Mouse (Mus musculus) forelimb bud, embryonic 11.5 days (tissue): ENCODE results near the gene Pilra.

Source experiments
- DNase-seq: peaks from one replicate; pipeline ENCODE4 v3.0.0-alpha.2; 2012; ENCODE audit warnings: low read depth, low spot score

The Pilra gene

DNA sequence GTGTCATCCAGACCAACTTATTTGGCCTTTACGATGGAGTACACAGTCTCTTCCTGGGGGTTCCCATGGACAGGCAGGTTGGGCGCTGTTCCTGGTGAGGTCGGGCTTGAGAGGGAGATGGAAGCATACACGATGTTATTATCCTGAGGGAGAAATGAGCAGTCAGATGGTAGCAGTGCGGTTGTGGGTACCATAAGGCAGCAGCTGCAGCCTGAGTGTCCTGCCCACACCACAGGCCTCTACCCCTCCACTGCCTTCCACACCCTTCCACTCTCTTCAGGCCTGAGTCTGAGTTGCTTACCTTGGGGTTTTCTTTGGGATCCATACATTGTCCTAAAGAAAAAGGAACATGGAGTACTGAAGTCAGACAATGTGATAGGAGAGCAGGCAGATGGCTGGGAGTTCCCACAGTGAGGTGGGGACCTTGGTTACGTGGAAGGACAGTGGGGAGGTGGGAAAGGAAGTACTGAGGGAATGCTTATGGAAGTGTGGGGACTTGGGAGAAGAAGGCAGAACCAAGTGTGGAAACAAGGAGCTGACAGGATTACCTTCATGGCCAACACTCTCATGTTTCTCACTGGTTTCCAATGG is 12.5 kb downstream of the Pilra start:
- DNase-seq = no peak

DNA sequence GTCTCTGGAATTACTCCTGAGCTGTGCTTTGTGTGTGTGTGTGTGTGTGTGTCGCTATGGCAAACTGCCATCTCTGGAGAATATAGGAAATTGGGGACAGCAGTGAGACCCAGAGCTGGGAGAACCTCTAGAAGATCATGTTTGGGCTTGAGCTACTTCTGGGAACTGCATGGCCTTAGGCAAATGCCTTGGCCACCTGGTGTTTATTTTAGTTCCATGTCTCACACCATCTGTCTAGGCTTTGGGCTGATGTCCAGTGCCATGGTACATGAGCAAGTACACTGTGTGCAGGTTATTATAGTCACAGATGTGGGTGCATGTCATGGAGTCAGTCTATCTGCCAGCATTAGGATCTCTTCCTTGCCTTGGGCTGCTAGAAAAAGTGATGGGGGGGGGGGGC is 13.5 kb downstream of the Pilra start:
- DNase-seq = no peak

DNA sequence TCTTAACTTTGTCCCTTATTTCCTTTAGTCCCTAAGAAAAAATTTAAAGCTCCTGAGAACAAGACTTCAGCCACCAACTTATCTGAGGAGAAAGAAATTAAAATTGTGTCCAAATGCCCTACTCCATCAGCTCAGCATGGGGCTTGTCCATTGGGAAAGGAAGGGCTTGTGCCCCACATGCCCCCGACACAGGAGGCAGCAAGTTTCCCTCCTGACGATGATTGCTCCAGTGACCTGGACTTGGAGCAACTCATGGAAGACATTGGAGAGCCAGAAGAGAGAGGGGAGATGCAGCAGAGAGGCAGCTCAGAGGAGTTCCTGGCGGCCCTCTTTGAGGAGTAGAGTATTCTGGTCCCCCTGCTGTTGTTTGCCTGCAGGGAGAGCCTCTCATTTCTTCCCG is 14.0 kb downstream of the Pilra start:
- no peak for DNase-seq

DNA sequence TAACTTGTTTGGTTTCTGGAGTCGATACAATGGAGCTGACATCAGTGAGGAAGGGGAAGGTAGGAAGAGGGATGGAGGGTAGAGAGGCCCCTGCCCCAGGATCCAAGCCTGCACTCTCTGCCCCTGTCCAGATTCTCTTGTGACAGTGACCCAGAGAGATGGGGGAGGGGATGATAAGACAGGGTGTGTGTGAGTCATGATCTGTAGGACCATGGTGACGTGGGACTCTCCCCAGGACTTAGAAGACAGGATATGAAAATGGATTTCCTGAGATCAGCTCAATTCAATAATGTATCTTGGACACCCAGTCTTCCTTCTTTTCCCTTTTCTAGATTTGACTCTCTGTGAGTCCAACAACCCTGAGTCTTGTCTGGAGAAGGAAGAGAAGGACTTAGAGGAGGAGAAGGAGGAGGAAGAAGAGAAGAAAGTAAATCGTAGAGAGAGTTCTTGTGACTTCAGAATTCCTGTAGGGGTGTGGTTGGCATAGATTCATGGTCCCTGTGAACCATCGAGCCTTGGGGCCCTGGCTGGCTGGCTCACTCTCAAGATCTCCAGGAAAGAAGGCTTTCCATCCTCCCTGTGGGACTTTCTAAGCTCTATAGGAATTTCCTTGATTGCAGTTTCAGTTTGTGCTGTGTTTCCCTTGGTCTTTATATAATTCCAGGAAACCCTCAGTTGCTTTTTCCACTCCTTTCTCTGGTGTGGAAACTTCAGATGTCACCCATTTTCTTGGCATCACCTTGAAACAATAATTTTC is 18.4 kb downstream of the Pilra start:
- no peak for DNase-seq

DNA sequence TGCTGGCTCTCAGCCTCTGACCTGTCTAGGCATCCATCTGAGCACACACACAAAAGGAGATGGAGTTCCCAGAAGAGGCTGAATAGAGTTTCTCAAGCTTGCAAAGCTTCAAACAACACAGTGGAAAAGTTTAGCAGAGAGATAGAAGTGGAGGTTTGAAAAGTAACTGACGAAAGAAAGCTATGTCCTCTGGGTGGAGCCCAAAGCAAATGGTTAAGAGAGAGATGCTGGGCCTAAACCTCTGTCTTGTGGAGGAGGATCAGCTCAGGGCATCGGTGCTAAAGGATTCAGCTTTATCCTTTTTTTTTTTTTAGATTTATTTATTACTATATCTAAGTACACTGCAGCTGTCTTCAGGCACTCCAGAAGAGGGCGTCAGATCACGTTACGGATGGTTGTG is 27.8 kb downstream of the Pilra start:
- DNase-seq = no peak

DNA sequence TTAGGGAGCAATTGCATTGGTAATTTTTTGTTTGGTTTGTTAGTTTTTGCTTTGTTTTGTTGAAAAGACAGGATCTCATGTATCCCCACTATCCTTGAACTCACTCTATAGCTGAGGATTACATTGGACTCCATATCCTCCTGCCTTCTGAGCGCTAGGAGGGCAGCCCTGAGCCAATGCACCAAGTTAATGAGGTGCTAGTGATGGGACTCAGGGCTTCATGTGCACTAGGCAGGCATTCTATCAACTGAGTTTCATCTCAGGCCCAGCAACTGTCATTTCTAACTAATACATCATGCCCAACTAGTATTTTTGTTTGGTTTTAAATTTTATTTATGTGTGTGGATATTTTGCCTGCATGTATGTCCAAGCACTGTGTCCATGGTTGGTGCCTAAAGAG is 29.9 kb downstream of the Pilra start:
- DNase-seq = no peak

DNA sequence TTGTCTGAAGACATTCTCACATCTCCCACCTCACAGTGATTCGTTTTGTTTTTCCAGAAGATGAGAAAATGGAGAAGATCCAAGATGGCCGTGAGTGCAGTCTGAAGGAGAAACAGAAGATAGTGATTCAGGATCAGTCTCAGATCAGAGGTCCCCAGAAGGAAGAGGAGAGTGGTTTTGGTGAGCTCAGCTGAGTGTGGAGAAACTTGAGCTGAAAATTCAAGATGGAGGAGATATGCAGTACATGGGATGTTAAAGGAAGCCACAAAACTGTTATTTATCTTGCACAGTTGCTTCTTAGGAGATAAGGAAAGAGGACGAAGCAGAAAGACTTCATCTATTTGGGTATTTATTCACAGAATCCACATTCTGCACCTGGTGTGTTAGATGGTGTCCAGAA is 35.2 kb downstream of the Pilra start:
- DNase-seq = no peak

DNA sequence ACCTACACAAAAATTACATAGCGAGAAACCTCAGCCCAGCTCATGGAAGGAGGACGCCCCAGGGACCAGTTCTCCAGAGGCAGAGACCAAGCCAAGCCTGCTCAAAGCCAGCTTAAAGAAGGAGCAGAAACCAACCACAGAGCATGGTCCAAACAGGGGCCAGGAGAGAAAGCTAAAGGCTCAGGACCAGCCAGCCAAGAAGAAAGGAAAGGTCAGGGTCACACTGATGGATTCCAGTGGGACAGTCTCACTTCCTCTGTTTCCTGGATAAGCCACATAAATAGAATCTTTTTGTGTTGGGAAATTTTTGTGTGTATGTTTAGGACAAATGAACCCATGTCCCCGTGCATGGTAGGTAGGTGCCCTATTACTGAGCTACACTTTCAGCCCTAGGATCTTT is 39.5 kb downstream of the Pilra start:
- DNase-seq = no peak

DNA sequence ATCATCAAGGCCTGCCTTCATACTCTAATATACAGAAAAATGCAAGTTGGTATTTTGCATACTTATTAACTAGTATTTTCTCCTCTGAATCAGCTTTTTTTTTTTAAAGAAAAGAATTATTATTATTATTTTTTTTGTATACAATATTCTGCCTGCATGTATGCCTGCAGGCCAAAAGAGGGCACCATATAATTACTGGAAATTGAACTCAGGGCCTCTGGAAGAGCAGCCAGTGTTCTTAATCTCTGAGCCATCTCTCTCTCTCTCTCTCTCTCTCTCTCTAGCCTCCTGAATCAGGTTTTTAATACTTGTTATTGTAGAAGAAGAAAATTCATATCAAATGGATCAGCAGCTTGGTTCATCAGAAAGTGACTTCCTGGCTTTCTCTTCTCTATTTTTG is 44.5 kb downstream of the Pilra start:
- DNase-seq = no peak

DNA sequence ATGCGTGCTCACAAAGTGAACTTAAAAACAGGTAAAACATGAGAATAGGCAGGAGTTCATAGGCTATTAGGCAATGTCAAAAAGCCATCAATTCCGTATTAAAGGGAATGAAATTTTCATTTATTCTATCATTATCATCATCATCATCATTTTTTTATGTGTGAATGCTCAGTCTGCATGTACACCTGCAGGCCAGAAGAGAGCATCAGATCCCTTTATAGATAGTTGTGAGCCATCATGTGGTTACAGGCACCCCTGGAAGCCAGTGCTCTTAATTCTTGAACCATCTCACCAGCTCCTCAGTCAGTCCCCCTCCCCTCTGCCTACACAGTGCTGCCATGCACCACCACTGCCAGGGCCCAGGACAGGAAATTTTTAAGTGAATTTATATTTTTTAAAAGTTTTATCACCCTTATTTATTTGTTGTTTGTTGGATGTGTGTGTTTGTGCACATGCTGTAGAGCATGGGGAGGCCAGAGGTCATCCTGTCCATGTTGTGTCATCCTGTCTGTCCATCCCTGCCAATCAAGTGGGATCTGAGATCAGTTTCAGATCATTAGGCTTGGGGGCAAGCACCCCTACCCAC is 47.0 kb downstream of the Pilra start:
- no peak for DNase-seq

DNA sequence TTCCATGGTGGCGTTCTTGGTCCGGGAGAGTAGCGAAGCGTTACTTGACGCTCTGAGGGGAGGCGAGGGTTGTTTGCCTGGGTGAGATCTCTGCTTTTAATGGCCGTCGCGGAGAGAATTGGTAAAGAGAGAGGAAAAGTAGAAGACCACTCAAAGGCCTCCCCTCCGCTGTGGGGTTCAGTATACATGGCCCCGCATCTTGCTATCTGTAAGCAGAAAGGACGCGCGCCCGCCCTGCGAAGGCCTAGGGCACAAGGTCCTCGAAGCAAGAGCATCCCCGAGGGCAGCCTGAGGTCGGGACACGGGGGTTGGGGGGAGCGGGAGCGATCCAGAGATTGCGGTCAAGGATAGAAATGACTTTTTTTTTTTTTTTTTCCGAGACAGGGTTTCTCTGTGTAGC is 47.9 kb downstream of the Pilra start:
- no peak for DNase-seq

DNA sequence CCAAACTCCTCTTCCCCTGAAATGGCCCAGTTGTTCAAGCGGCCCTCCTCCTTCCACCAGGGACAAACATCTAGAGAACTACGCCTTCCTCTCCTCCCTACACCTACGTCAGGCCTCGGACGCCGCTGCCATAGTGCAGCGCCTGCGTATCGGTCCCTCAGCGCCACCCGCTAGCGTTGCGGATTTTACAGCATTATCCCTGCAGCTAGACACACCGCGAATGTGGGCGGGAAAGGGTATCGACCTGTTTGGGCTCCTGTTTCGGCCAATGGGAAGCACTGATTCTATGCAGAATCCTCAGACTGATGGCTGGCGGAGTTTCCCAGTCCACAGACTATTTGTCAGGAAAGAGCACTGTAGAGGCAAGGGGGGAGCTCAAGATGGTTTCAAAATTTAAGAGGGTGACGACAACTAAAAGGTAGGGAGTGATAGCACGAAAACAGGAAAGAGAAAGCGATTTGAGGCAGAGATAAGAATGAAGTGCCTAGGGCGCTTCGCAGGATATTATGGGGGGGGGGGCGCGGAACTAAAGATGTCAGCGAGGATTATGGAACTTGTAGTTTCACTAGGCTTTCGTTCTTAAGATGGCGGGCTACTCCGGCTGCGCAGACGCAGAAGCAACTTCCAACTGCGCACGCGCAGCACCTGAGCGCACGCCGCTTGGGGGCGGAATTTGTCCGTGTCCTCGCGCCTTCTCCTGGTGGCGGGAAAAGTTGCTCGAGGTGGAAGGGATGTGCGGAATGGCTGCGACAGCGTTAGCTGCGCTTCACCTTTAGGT is 48.7 kb downstream of the Pilra start, which contains the start of the genes Mepce and Zcwpw1:
Mepce (minus strand) TSS at position 505 of the 778 bp plus-strand sequence.
Zcwpw1 (plus strand) TSS at position 648 of the 778 bp plus-strand sequence.
- peak; percentile 99 for DNase-seq

DNA sequence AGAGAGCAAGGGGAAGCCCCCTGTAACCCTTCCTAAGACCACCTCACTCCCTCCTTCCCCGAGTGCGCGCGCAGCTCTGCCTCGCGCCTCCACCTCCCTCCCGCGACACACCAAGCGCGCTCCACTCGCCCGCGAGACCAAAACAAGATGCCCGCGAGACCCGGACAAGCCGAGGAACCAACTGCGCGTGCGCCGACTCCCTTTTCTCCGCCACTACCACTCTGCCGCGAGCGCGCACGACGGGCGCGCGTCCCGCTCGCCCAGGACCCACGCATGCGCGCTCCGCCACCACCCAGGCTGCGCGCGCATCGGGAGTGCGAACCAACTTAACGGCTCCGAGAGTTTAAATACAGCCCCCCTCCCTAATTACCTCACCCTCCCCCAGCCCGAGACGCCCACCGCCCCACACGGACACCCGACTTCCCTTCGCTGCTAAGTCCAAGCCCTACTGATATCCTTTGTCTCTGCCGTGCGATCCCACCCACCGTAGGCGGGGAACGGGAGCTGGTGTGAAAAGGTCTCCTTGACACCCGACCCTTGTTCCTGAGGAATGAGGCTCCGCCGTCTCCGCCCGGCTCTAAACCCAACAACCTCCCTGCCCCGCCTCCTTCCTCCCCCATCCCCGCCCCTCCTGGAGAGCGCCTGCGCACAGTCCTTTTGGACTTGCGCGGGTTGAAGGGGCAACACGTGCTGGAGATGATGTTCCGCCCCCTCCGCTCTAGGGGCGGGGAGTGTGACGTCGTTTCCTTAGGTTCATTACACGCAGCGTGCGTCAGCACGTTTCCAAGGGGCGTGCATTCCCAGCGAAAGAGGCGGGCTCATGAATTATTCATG is 49.8 kb downstream of the Pilra start:
- peak; percentile 100 for DNase-seq

DNA sequence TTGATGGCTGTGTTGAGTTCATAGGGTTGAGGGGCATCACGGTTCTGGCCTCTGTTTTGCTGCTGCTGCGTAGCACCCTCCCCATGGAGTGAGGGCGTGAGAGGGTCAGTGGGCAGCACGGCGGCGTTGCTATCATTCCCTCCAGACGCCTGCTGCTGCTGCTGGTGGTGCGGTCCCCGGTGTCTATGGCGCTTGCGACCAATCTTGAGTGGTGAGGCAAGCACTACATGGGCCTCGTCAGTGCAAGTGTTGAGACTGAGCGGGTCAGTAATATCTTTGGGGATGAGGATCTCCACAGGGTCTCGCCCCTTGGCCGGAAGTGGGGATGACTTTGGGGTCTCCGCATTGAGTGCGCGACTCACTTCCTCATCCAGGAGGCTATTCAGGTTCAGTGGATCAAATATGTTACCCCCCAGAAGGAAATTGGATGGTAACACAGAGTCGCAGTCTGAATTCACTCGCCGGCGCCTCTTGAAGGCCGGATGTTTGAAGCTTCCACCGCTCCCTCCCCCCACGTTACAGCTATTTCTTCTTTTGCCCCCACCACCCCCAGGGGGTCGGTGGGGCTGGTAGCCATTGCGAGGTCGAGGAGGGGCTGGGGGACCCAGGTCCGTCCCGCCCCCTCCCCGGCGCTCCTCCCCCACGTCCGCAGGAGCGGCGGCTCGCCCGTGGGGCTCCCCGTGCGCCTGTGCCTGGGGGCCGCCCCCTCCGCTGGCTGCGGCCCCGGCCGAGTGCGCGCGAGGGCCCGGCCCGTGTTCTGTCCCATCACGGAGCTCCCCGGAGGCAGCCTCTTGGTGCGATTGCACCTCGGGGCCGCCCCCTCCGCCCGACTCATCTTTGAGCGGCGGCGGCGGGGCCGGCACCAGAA is 50.7 kb downstream of the Pilra start:
- DNase-seq = no peak

DNA sequence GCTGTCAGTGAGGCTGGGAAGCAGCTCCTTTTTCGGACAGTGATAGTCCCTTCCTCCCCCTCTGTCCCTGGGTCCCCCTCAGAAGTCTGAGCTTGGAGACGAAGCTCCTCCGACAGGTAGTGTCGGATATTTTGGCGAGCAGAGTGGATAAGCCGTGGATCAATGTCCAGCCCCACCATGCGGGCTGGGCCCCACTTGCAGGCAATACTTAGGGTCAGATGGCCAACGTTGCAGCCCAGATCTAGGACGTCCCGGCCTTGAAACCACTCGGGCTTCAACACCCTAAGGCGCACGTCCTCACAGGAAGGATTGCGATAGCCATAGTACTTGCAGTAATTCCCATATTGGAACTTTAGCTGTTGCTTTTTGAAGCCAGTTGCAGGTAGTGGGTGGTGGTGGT is 51.5 kb downstream of the Pilra start:
- DNase-seq = no peak

DNA sequence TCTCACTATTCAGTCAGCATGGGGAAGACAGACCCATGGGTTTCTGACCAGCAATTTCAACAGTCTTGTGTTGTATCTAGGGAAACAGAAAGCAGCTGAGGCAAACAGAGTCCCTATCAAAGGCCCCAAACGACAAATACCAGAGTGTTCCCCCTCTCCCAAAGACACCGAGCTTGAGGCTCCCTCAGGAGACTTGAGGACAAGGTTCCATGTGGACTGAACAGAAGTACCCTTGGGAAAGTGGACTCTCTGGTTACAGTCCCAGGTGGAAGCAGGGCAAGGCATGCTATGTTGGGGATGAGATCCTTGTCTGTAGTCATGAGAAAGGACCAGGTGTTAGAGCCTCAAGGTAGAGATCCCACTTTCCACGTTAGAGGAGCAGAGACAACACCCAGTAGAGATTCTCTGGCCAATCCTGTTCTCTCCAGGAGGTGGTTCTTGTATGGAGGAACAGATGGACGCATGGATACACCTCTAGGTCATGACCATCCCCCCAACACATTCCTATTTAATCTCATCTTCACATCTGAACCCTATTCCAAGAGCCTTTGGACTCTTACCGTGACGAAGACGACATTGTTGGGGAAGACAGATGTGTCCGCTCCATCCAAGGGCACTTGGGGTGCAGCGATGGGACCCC is 52.1 kb downstream of the Pilra start:
- no peak for DNase-seq

DNA sequence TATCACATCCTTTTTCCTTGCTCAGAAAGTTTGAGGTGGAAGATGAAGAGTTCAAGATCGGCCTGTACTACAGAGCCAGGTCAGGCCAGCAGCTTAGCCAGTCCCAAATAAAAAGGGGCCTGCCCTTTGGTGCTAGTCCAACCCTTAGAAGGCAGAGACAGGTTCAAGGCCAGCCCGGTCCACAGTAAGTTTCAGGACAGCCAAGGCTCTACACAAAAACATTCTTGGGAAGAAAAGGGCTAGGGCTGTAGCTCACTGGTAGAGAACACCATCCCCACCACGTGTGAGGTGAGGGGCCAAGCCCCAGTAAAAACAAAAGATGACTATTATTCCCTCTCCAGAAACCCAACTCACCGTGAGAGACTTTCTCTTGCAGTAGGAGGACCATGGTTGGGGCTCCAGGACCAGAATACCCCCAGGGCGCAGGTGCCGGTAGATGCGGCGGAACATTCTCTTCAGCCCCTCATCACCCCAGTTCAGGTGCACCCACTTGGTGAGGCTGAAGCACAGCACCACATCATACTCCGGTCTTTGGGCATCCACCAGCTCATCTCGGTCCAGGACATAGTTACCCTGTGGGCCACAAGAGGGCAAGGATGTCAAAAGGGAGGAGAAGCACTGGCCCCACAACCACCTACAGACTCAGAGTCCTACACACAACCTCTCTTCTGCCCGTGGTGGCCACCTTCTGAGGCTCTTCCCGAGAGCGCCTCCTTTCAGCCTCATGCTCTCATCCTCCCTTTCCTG is 53.1 kb downstream of the Pilra start:
- DNase-seq = no peak

DNA sequence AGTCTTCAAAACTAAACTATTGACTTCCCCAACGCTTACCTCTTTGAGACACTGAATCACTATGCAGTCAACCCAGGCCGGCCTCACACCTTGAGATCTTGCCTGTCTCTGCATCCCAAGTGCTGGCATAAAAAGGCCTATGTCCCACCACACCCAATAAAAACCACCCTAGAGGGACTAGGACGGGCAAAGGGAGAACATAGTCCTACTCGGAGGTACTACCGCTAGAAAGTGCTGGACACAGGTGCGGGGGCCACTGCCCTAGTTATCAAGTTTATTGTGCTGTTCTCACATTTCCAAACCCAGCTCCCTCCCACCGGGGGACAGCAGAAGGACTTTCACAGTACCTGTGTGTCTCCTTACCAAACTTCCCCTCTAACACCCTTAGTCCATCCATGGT is 54.4 kb downstream of the Pilra start:
- DNase-seq = no peak
